Mouse (Mus musculus) left cerebral cortex, adult 2 months (tissue): ENCODE results near the gene Ift43. TPM values are rescaled to one million over a fixed set of nuclear protein-coding genes. Genes with fewer than 3 reads are reported as not detected.
A peak's percentile ranks its signal among the peaks of the same experiment; 100 is the strongest.

ENCODE experiments used
- DNase-seq, 2 experiments: peaks; one replicate each; pipeline ENCODE4 v3.0.0; 2021 to 2022; ENCODE audit warnings: low spot score in 2 of 2, mixed read lengths in 1 of 2; ENCODE audit errors: extremely low spot score in 1 of 2
- H3K27ac ChIP-seq: fragments of 200-600 bp; 2 replicates; pipeline ENCODE4 v1.8.1; 2022
- H3K4me3 ChIP-seq: fragments of 200-600 bp; 2 replicates; pipeline ENCODE4 v1.8.1; 2022
- CTCF ChIP-seq: fragments of 200-600 bp; IDR thresholded peaks from 2 replicates; pipeline ENCODE4 v1.8.1; 2022; ENCODE audit warnings: antibody characterized with exemption, mild to moderate bottlenecking, moderate library complexity
- intact Hi-C: fragments of 180-260 bp; cut with DNase I; formaldehyde crosslinking; loops from one replicate; pipeline ENCODE4 v1.15.1; 2025
- total RNA-seq, 2 experiments: library from RNA; stranded (reverse); gene quantifications; 2 replicates each; pipeline ENCODE4 v1.2.3; 2021

Ift43 gene
- total RNA-seq, 2 experiments from 2014 or later = 15.3 to 16.9 TPM

- TF ChIP-seq CTCF = peak; percentile 97
- peak; percentile 91 to 95 for DNase-seq
- intact Hi-C loops = loop anchor here (1.0 to 5.0 kb wide), 7 partner anchors 55 to 332 kb away; partner anchors contain the start of gene Flvcr2
- peak overlapping the region; percentile 56 for H3K4me3 ChIP-seq
- H3K27ac ChIP-seq = peak overlapping the region; percentile 89
Measured at GRCm38 (mm10) chr12:86079202-86079667, 3.1 kb upstream of the Ift43 start.

GRCm38 (mm10) chr12:86085873-86086272 lies 3.5 kb downstream of the Ift43 start:
- DNase-seq = peak in 1 of 2 experiments; percentile 55
- Histone ChIP-seq H3K4me3 (no peak overlapping the region), H3K27ac (peak overlapping the region; percentile 36)
- intact Hi-C loops = no loop called here
- no peak for TF ChIP-seq CTCF

- Histone ChIP-seq H3K27ac (no peak overlapping the region; the same call in 1 of the 2 replicates), H3K4me3 (no peak overlapping the region)
- no peak for DNase-seq
- intact Hi-C loops = no loop called here
- TF ChIP-seq CTCF = no peak
Measured at GRCm38 (mm10) chr12:86086550-86086949, 4.2 kb downstream of the Ift43 start.

- no peak for TF ChIP-seq CTCF
- Histone ChIP-seq H3K27ac (no peak overlapping the region), H3K4me3 (no peak overlapping the region)
- no peak for DNase-seq
- intact Hi-C loops = no loop called here
Measured at GRCm38 (mm10) chr12:86088042-86088441, 5.7 kb downstream of the Ift43 start.

GRCm38 (mm10) chr12:86090764-86091163 lies 8.4 kb downstream of the Ift43 start:
- H3K27ac ChIP-seq = 0 out of 2 replicates have a peak overlapping the region, but pooled peaks have one; percentile 13
- no peak for DNase-seq
- no peak overlapping the region for H3K4me3 ChIP-seq
- no peak for TF ChIP-seq CTCF
- intact Hi-C loops = no loop called here

- DNase-seq = no peak
- Histone ChIP-seq H3K27ac (no peak overlapping the region), H3K4me3 (no peak overlapping the region)
- intact Hi-C loops = no loop called here
- TF ChIP-seq CTCF = no peak
Measured at GRCm38 (mm10) chr12:86091601-86092132, 9.3 kb downstream of the Ift43 start.

- TF ChIP-seq CTCF = no peak
- Histone ChIP-seq H3K27ac (no peak overlapping the region), H3K4me3 (no peak overlapping the region)
- DNase-seq = no peak
- intact Hi-C loops = no loop called here
Measured at GRCm38 (mm10) chr12:86094075-86094474, 11.7 kb downstream of the Ift43 start.

- DNase-seq = no peak
- intact Hi-C loops = no loop called here
- no peak overlapping the region for H3K27ac ChIP-seq
- no peak overlapping the region for H3K4me3 ChIP-seq
- no peak for TF ChIP-seq CTCF
Measured at GRCm38 (mm10) chr12:86095806-86096205, 13.5 kb downstream of the Ift43 start.

GRCm38 (mm10) chr12:86097781-86098180 lies 15.4 kb downstream of the Ift43 start:
- H3K27ac ChIP-seq = no peak overlapping the region
- no peak for DNase-seq

GRCm38 (mm10) chr12:86100711-86101110 lies 18.4 kb downstream of the Ift43 start:
- intact Hi-C loops = no loop called here
- TF ChIP-seq CTCF = no peak
- H3K27ac ChIP-seq = no peak overlapping the region
- no peak for DNase-seq
- H3K4me3 ChIP-seq = no peak overlapping the region

More at GRCm38 (mm10) chr12:86097781-86098180, 15.4 kb downstream of the Ift43 start:
- no peak for TF ChIP-seq CTCF
- H3K4me3 ChIP-seq = no peak overlapping the region
- intact Hi-C loops = no loop called here

GRCm38 (mm10) chr12:86102686-86103085 lies 20.3 kb downstream of the Ift43 start:
- TF ChIP-seq CTCF = no peak
- intact Hi-C loops = no loop called here
- DNase-seq = no peak
- peak overlapping the region; percentile 80 for H3K27ac ChIP-seq
- no peak overlapping the region for H3K4me3 ChIP-seq

GRCm38 (mm10) chr12:86103391-86103790 lies 21.1 kb downstream of the Ift43 start:
- intact Hi-C loops = no loop called here
- no peak for DNase-seq
- H3K27ac ChIP-seq = peak overlapping the region; percentile 80
- TF ChIP-seq CTCF = no peak
- no peak overlapping the region for H3K4me3 ChIP-seq

- no peak for DNase-seq
- TF ChIP-seq CTCF = no peak
- Histone ChIP-seq H3K4me3 (no peak overlapping the region), H3K27ac (peak overlapping the region; percentile 80)
- intact Hi-C loops = no loop called here
Measured at GRCm38 (mm10) chr12:86103852-86104251, 21.5 kb downstream of the Ift43 start.
